Mouse (Mus musculus): ENCODE measurements around the gene Prodh2.

Prodh2 gene

GRCm38 (mm10) chr7:30550603-30551002 is 57.2 kb downstream of the Prodh2 start:
- DNase-seq, result no peak

GRCm38 (mm10) chr7:30551445-30552101 is 58.2 kb downstream of the Prodh2 start:
- no peak for DNase-seq

- peak; percentile 92 to 93 for DNase-seq
Observed at GRCm38 (mm10) chr7:30552102-30553020, 58.9 kb downstream of the Prodh2 start, which contains the start of the genes Hspb6 and Proser3. Gene Hspb6, plus strand, starts transcription at chr7:30552178. Gene Proser3, minus strand, starts transcription at chr7:30552299.

- no peak for DNase-seq
Observed at GRCm38 (mm10) chr7:30553021-30553589, 59.7 kb downstream of the Prodh2 start.

GRCm38 (mm10) chr7:30553810-30554584 is 60.6 kb downstream of the Prodh2 start:
- DNase-seq, result no peak

- peak; percentile 54 to 59 for DNase-seq
Observed at GRCm38 (mm10) chr7:30556894-30557536, 63.6 kb downstream of the Prodh2 start.

- no peak for DNase-seq
Observed at GRCm38 (mm10) chr7:30557901-30558514, 64.6 kb downstream of the Prodh2 start.

- no peak for DNase-seq
Observed at GRCm38 (mm10) chr7:30558656-30559442, 65.4 kb downstream of the Prodh2 start.

GRCm38 (mm10) chr7:30559443-30559954 is 66.1 kb downstream of the Prodh2 start, which contains the start of gene Lin37:
Gene Lin37, minus strand, starts transcription at chr7:30559838.
- peak; percentile 86 to 90 for DNase-seq

- DNase-seq, result no peak
Observed at GRCm38 (mm10) chr7:30560296-30560695, 66.9 kb downstream of the Prodh2 start.

- no peak for DNase-seq
Observed at GRCm38 (mm10) chr7:30562526-30563116, 69.2 kb downstream of the Prodh2 start.
